Mouse (Mus musculus) CH12.LX (cell line): ENCODE results near the gene Lbr. TPM values are rescaled to one million over a fixed set of nuclear protein-coding genes. Genes with fewer than 3 reads are reported as not detected.

Experiments
- DNase-seq: peaks from one replicate; pipeline ENCODE4 v3.0.0-alpha.2; 2013; ENCODE audit errors: extremely low read depth
- H3K27ac ChIP-seq: 2 replicates; pipeline ENCODE4 v1.5.1; 2012; ENCODE audit warnings: low read depth, mild to moderate bottlenecking, control low read depth, moderate library complexity; ENCODE audit not compliant: insufficient read depth
- H3K27me3 ChIP-seq: replicated peaks from 2 replicates; pipeline ENCODE3; 2012; ENCODE audit warnings: inconsistent platforms
- H3K36me3 ChIP-seq, 2 experiments: replicated peaks in 1 of 2; 2 replicates each; pipeline versions ENCODE3 to v1.6.1; 2012; ENCODE audit warnings: inconsistent platforms in 1 of 2, low read length in 1 of 2, mild to moderate bottlenecking in 1 of 2, mixed read lengths in 1 of 2, moderate library complexity in 1 of 2; ENCODE audit not compliant: control insufficient read depth in 1 of 2, insufficient read depth in 1 of 2
- H3K4me1 ChIP-seq, 2 experiments: 2 replicates each; pipeline ENCODE4 v1.6.1; 2012; ENCODE audit warnings: inconsistent platforms in 1 of 2, moderate library complexity in 1 of 2; ENCODE audit not compliant: insufficient read depth in 2 of 2, control insufficient read depth in 1 of 2
- H3K4me2 ChIP-seq: 2 replicates; pipeline ENCODE4 v1.6.1; 2012; ENCODE audit warnings: low read depth, mild to moderate bottlenecking, control low read depth; ENCODE audit not compliant: poor library complexity, insufficient read depth, severe bottlenecking
- H3K4me3 ChIP-seq, 3 experiments: fragments of 150-350 bp in 1 of 3; sonication (generic) in 1 of 3; replicated peaks in 1 of 3; 2 replicates each; pipeline versions ENCODE3 to v1.5.1; 2011 to 2012; ENCODE audit warnings: low read depth in 2 of 3, low read length in 2 of 3, mild to moderate bottlenecking in 2 of 3, moderate library complexity in 2 of 3, control low read depth in 1 of 3, improper control_type of control experiment in 1 of 3, inconsistent platforms in 1 of 3, mixed read lengths in 1 of 3; ENCODE audit not compliant: poor library complexity in 1 of 3
- H3K79me2 ChIP-seq: replicated peaks from 2 replicates; pipeline ENCODE4 v1.6.1; 2012; ENCODE audit warnings: mild to moderate bottlenecking, moderate library complexity; ENCODE audit not compliant: control insufficient read depth, poor library complexity, insufficient read depth, severe bottlenecking; ENCODE audit errors: extremely low read depth
- H3K9ac ChIP-seq: 2 replicates; pipeline ENCODE4 v1.6.1; 2012; ENCODE audit warnings: low read depth, mild to moderate bottlenecking, control low read depth, moderate library complexity; ENCODE audit not compliant: insufficient read depth
- H3K9me3 ChIP-seq: replicated peaks from 2 replicates; pipeline ENCODE3; 2012; ENCODE audit warnings: low read length, inconsistent platforms, mixed read lengths
- BHLHE40 ChIP-seq: IDR thresholded peaks from 2 replicates; pipeline ENCODE4 v1.6.1; 2011; ENCODE audit warnings: mild to moderate bottlenecking, low read depth, low read length, improper control_type of control experiment
- CHD1 ChIP-seq: IDR thresholded peaks from 2 replicates; pipeline ENCODE4 v1.6.1; 2012; ENCODE audit warnings: low read depth, low read length, improper control_type of control experiment, inconsistent platforms
- CHD2 ChIP-seq: IDR thresholded peaks from 2 replicates; pipeline ENCODE4 v1.6.1; 2011; ENCODE audit warnings: low read length, improper control_type of control experiment
- CTCF ChIP-seq, 2 experiments: IDR thresholded peaks in 1 of 2; conservative IDR thresholded peaks in 1 of 2; 2 replicates each; pipeline ENCODE4 v1.5.1; 2011 to 2012; ENCODE audit warnings: low read depth in 2 of 2, low read length in 2 of 2, improper control_type of control experiment in 1 of 2, inconsistent platforms in 1 of 2, mild to moderate bottlenecking in 1 of 2, moderate library complexity in 1 of 2
- E2F4 ChIP-seq: IDR thresholded peaks from 2 replicates; pipeline ENCODE4 v1.6.1; 2011; ENCODE audit warnings: low read depth, low read length, improper control_type of control experiment; ENCODE audit not compliant: insufficient replicate concordance
- ELF1 ChIP-seq: IDR thresholded peaks from 2 replicates; pipeline ENCODE4 v1.6.1; 2014; ENCODE audit warnings: low read depth, mild to moderate bottlenecking, inconsistent platforms, low read length, improper control_type of control experiment
- EP300 ChIP-seq: IDR thresholded peaks from 2 replicates; pipeline ENCODE4 v1.6.1; 2011; ENCODE audit warnings: low read length, improper control_type of control experiment
- ETS1 ChIP-seq: conservative IDR thresholded peaks from 2 replicates; pipeline ENCODE4 v1.6.1; 2012; ENCODE audit warnings: low read depth, mild to moderate bottlenecking, inconsistent platforms, low read length, improper control_type of control experiment, moderate library complexity
- GABPA ChIP-seq: IDR thresholded peaks from 2 replicates; pipeline ENCODE4 v1.6.1; 2012; ENCODE audit warnings: low read depth, low read length, improper control_type of control experiment, inconsistent platforms; ENCODE audit not compliant: insufficient replicate concordance
- HCFC1 ChIP-seq: IDR thresholded peaks from 2 replicates; pipeline ENCODE4 v1.6.1; 2012; ENCODE audit warnings: low read depth, mild to moderate bottlenecking, inconsistent platforms, low read length, improper control_type of control experiment
- IRF4 ChIP-seq: IDR thresholded peaks from 2 replicates; pipeline ENCODE4 v1.6.1; 2014; ENCODE audit warnings: low read depth, mild to moderate bottlenecking, inconsistent platforms, low read length, improper control_type of control experiment
- JUN ChIP-seq: IDR thresholded peaks from 2 replicates; pipeline ENCODE4 v1.6.1; 2011; ENCODE audit warnings: low read depth, mild to moderate bottlenecking, low read length, improper control_type of control experiment, moderate library complexity; ENCODE audit not compliant: insufficient read depth
- JUND ChIP-seq: conservative IDR thresholded peaks from 2 replicates; pipeline ENCODE4 v1.6.1; 2011; ENCODE audit warnings: low read depth, low read length, improper control_type of control experiment
- KAT2A ChIP-seq: IDR thresholded peaks from 2 replicates; pipeline ENCODE4 v1.6.1; 2012; ENCODE audit warnings: low read length, improper control_type of control experiment, inconsistent platforms; ENCODE audit not compliant: insufficient replicate concordance
- MAFK ChIP-seq: IDR thresholded peaks from 2 replicates; pipeline ENCODE4 v1.6.1; 2011; ENCODE audit warnings: low read length, improper control_type of control experiment; ENCODE audit not compliant: insufficient replicate concordance
- MAX ChIP-seq: IDR thresholded peaks from 2 replicates; pipeline ENCODE4 v1.6.1; 2011; ENCODE audit warnings: low read length, improper control_type of control experiment
- MAZ ChIP-seq: IDR thresholded peaks from 2 replicates; pipeline ENCODE4 v1.6.1; 2012; ENCODE audit warnings: low read depth, mild to moderate bottlenecking, inconsistent platforms, low read length, improper control_type of control experiment, moderate library complexity
- MEF2A ChIP-seq: IDR thresholded peaks from 2 replicates; pipeline ENCODE4 v1.6.1; 2014; ENCODE audit warnings: low read depth, mild to moderate bottlenecking, inconsistent platforms, low read length, improper control_type of control experiment, borderline replicate concordance
- MXI1 ChIP-seq: IDR thresholded peaks from 2 replicates; pipeline ENCODE4 v1.6.1; 2011; ENCODE audit warnings: mild to moderate bottlenecking, low read depth, low read length, improper control_type of control experiment
- MYC ChIP-seq: IDR thresholded peaks from 2 replicates; pipeline ENCODE4 v1.6.1; 2011; ENCODE audit warnings: low read depth, mild to moderate bottlenecking, improper control_type of control experiment, low read length
- NRF1 ChIP-seq: IDR thresholded peaks from 2 replicates; pipeline ENCODE4 v1.6.1; 2014; ENCODE audit warnings: low read depth, mild to moderate bottlenecking, inconsistent platforms, low read length, improper control_type of control experiment, moderate library complexity
- PAX5 ChIP-seq: IDR thresholded peaks from 2 replicates; pipeline ENCODE4 v1.6.1; 2012; ENCODE audit warnings: low read length, inconsistent platforms, mixed read lengths
- POLR2A ChIP-seq: IDR thresholded peaks from 2 replicates; pipeline ENCODE4 v1.6.1; 2011; ENCODE audit warnings: low read depth, mild to moderate bottlenecking, improper control_type of control experiment, low read length
- POLR2AphosphoS2 ChIP-seq: IDR thresholded peaks from 2 replicates; pipeline ENCODE4 v1.6.1; 2011; ENCODE audit warnings: low read depth, low read length, improper control_type of control experiment
- RAD21 ChIP-seq: IDR thresholded peaks from 2 replicates; pipeline ENCODE4 v1.6.1; 2011; ENCODE audit warnings: low read depth, mild to moderate bottlenecking, low read length, improper control_type of control experiment, moderate library complexity
- RCOR1 ChIP-seq: conservative IDR thresholded peaks from 2 replicates; pipeline ENCODE4 v1.6.1; 2012; ENCODE audit warnings: low read depth, mild to moderate bottlenecking, inconsistent platforms, low read length, improper control_type of control experiment
- SIN3A ChIP-seq: IDR thresholded peaks from 2 replicates; pipeline ENCODE4 v1.6.1; 2012; ENCODE audit warnings: low read length, improper control_type of control experiment, inconsistent platforms
- TBP ChIP-seq: conservative IDR thresholded peaks from 2 replicates; pipeline ENCODE4 v1.6.1; 2011; ENCODE audit warnings: low read depth, low read length, improper control_type of control experiment
- UBTF ChIP-seq: IDR thresholded peaks from 2 replicates; pipeline ENCODE4 v1.6.1; 2012; ENCODE audit warnings: low read depth, mild to moderate bottlenecking, inconsistent platforms, low read length, improper control_type of control experiment, moderate library complexity
- USF1 ChIP-seq: IDR thresholded peaks from 2 replicates; pipeline ENCODE4 v1.6.1; 2014; ENCODE audit warnings: low read depth, mild to moderate bottlenecking, inconsistent platforms, low read length, improper control_type of control experiment
- USF2 ChIP-seq: conservative IDR thresholded peaks from 2 replicates; pipeline ENCODE4 v1.6.1; 2011; ENCODE audit warnings: low read depth, low read length, improper control_type of control experiment
- ZC3H11A ChIP-seq: IDR thresholded peaks from 2 replicates; pipeline ENCODE4 v1.6.1; 2012; ENCODE audit warnings: low read depth, mild to moderate bottlenecking, inconsistent platforms, low read length, improper control_type of control experiment
- ZMIZ1 ChIP-seq: IDR thresholded peaks from 2 replicates; pipeline ENCODE4 v1.6.1; 2012; ENCODE audit warnings: low read depth, mild to moderate bottlenecking, inconsistent platforms, low read length, improper control_type of control experiment
- ZNF384 ChIP-seq: IDR thresholded peaks from 2 replicates; pipeline ENCODE4 v1.6.1; 2012; ENCODE audit warnings: low read depth, low read length, improper control_type of control experiment, inconsistent platforms
- dilution Hi-C: fragments of 300-500 bp; cut with MboI; formaldehyde crosslinking; loops from 2 replicates; pipeline ENCODE4 v1.14.3; 2020; ENCODE audit warnings: low sequenced_read_pairs; ENCODE audit not compliant: extremely low pct_unique_long_range_greater_than_20kb, extremely low pct_ligation_motif_present
- in situ Hi-C: fragments of 300-500 bp; cut with MboI; formaldehyde crosslinking; loops from 3 replicates; pipeline ENCODE4 v1.14.3; 2019; ENCODE audit warnings: low sequenced_read_pairs, low pct_ligation_motif_present, low pct_unique_long_range_greater_than_20kb, mixed read lengths
- polyA plus RNA-seq: library from polyadenylated mRNA; unstranded; fragments of >175 nt; gene quantifications from 2 replicates; pipeline ENCODE4 v1.2.1, GENCODE M21; 2012; ENCODE audit warnings: low read depth; ENCODE audit not compliant: insufficient read length
- total RNA-seq, 2 experiments: library from RNA; depleted of rRNA; stranded (reverse); fragments of 300-350 nt in 1 of 2; fragments of >200 nt in 1 of 2; gene quantifications; 2 replicates each; pipeline ENCODE4 v1.2.3; 2012 to 2014

Gene Lbr
- total and polyA plus RNA-seq, 3 experiments, result 78.4 to 142 (median 113) TPM

DNA sequence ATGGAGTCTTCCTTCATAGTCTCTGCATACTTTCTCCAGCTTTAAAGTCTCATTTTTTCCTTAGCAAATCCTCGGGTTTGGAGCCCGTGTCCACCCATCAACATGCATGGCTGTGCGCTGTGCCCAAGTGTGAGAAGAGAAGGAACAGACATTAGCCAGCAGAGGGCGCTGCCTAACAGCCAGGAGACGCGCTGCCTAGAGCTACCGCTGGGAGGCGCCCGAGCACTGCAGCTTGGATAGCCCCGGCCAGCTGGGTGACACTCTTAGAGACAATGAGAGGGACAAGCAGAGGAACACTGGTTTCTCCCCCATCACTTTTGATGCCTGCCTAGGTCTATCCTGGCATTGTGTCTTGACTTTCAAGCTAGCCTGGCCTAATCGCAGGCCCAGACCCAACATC, 46.0 kb upstream of the Lbr start (continued):
- TF ChIP-seq UBTF (0 out of 2 replicates have a peak, but pooled peaks have one; percentile 20), ELF1 (peak; percentile 65), MXI1 (peak; percentile 80), GABPA (no peak), CHD1 (no peak), ZC3H11A (peak; percentile 100), TBP (no peak), KAT2A (no peak), BHLHE40 (peak; percentile 46), NRF1 (peak; percentile 49), SIN3A (peak; percentile 90), CHD2 (no peak), MAFK (0 out of 2 replicates have a peak, but pooled peaks have one; percentile 15), PAX5 (no peak), MAZ (peak; percentile 86; the same call in 1 of the 2 replicates), POLR2A (no peak), IRF4 (peak; percentile 81), E2F4 (no peak; the same call in 1 of the 2 replicates), ZMIZ1 (no peak), EP300 (no peak), RAD21 (no peak; the same call in none of the 2 replicates)

DNA sequence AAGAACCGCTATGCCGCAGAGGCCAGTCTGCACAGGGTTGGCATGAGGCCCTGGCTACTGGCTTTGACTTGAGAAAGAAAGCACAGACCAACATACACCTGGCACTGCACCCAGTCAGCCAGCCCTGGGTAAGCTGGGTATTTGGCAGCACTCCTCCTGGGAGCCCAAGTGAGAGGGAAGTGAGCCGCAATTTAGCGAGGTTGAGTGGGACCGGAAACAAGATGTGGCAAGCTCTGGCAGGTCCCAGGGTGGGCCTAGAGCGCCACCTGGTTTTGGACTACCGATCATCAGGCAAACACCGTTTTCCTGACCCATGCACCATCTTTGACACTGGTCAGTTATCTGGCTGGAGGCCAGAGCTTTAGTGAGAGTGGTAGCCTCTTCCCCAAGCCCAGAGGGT, 38.7 kb upstream of the Lbr start:
- Histone ChIP-seq H3K4me2 (no peak overlapping the region), H3K79me2 (no peaks in the 10 kb centered on the region), H3K9me3 (no peaks in the 10 kb centered on the region), H3K4me3 (no peak overlapping the region), H3K27me3 (no peaks in the 10 kb centered on the region), H3K9ac (no peak overlapping the region), H3K36me3 (no peaks in the 10 kb centered on the region), H3K4me1 (peaks cover 13 to 27% of the 10 kb centered on the region in 2 experiments), H3K27ac (no peak overlapping the region)
- dilution Hi-C loops, result no loop called here
- DNase-seq, result peak; percentile 70
- in situ Hi-C loops, result loop anchor here (5.0 to 25.0 kb wide), 3 partner anchors 39 to 631 kb away; partner anchors contain the start of genes Capn2 and Lbr
- TF ChIP-seq CHD2 (no peak), BHLHE40 (0 out of 2 replicates have a peak, but pooled peaks have one; percentile 23), RCOR1 (no peak), MAZ (no peak), POLR2A (no peak), USF2 (no peak), PAX5 (no peak), MYC (peak; percentile 53; the same call in 1 of the 2 replicates), UBTF (no peak), GABPA (no peak), MAFK (no peak), JUND (no peak), MXI1 (no peak), ZNF384 (no peak), CHD1 (no peak), TBP (no peak), IRF4 (peak; percentile 62; the same call in 1 of the 2 replicates), ETS1 (no peak), CTCF (conservative IDR thresholded peaks at IDR 0.05 in 1 of 2, IDR thresholded peaks at IDR 0.05 in 1 of 2; ENCODE audit: low read depth in 2 of 2, low read length in 2 of 2) (peak; percentile 59 to 99), KAT2A (no peak), ZMIZ1 (no peak), MEF2A (no peak), POLR2AphosphoS2 (no peak), ELF1 (peak; percentile 54), MAX (no peak), E2F4 (no peak), USF1 (no peak), JUN (no peak), ZC3H11A (peak; percentile 89), HCFC1 (no peak), RAD21 (peak; percentile 99), EP300 (no peak), NRF1 (no peak)
